Mouse (Mus musculus) layer of hippocampus, adult 2 months (tissue): ENCODE measurements around the gene Bad. TPM values are rescaled to one million over a fixed set of nuclear protein-coding genes. Genes with fewer than 3 reads are reported as not detected.
"Not testable (repeated sequence)": the region's sequence is repeated elsewhere in the genome, so short reads cannot be mapped to it uniquely, and the experiment has no call there.

Experiments
- DNase-seq, 2 experiments: peaks; one replicate each; pipeline ENCODE4 v3.0.0; 2022; ENCODE audit warnings: low spot score in 2 of 2
- H3K27ac ChIP-seq: fragments of 200-600 bp; 2 replicates; pipeline ENCODE4 v1.8.1; 2022
- H3K4me3 ChIP-seq: fragments of 200-600 bp; 2 replicates; pipeline ENCODE4 v1.8.1; 2022; ENCODE audit warnings: mild to moderate bottlenecking
- CTCF ChIP-seq: fragments of 200-600 bp; conservative IDR thresholded peaks from 2 replicates; pipeline ENCODE4 v1.8.1; 2022; ENCODE audit warnings: antibody characterized with exemption, mild to moderate bottlenecking, moderate library complexity
- long read RNA-seq, 2 experiments: library from polyadenylated mRNA; stranded (forward); transcript quantifications; one replicate each; pipeline ENCODE4 v2.0.0; 2021; ENCODE audit warnings: borderline mapping rate in 2 of 2
- total RNA-seq, 2 experiments: library from RNA; stranded (reverse); gene quantifications; 2 replicates each; pipeline ENCODE4 v1.2.3; 2021

Bad gene
- 10 to 100 TPM; 43.1 to 43.8 TPM for total RNA-seq
- long read RNA-seq, experiment 1, transcript Bad-202 (4 exons, 990 nt), result major isoform, 11 of 24 reads
- long read RNA-seq, experiment 1, partial matches to known transcripts, result 5 of 24 reads
- long read RNA-seq, experiment 1, other reads (novel, unspliced or antisense), result 4 of 24 reads
- long read RNA-seq, experiment 2, transcript Bad-201 (4 exons, 1,452 nt), result minor isoform, 6 of 42 reads
- long read RNA-seq, experiment 2, transcript Bad-202 (4 exons, 990 nt), result major isoform, 20 of 42 reads
- long read RNA-seq, experiment 2, partial matches to known transcripts, result 8 of 42 reads
- long read RNA-seq, experiment 2, other reads (novel, unspliced or antisense), result 8 of 42 reads

DNA sequence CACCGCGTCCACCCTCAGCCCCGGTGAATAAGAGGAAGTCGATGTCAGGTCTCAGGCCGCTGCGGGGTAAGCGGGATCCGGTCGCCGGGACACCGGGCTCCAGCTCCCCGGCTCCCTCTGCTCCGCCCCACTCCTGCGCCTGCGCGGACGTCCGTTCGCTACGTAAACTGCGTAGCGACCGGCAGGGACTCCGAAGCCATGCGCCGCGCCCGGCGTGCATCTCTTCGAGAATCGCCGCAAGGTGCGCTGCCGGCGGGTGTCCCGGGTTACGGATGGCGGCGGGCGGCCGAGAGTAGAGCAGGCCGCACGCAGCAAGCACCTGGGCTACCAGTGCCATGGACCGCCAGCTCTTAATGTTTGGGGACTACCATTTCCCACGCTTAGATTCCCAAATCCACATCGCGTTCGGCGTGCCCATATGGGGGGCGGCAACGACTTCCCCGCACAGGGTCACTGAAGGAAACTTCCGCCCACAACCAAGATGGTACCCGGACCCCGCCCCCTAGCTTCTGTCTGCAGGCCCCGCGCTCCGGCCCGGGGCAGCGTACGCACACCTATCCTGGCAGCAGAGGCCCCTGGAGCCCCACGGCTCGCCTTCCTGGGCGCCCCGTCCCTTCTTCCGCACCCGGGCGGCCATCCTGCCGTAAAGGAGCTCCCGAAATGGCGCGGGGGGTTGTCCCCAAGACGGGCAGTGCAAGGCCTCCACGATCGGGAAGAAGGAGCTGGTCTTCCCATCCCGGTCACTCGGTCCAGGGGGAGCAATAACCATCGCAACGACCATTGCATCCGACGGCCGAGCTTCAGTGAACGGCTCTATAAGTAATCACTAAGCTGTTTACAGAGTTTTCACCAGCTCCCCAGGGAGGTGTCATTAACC is at the start of gene Bad:
Gene Bad (plus strand): TSS at position 490 of the 877 bp plus-strand sequence.
- peak; percentile 89 to 96 for DNase-seq
- peak within 1 kb of the TSS; percentile 98 for H3K27ac ChIP-seq
- peak within 1 kb of the TSS; percentile 81 for H3K4me3 ChIP-seq
- peak; percentile 33; the same call in 1 of the 2 replicates for TF ChIP-seq CTCF

DNA sequence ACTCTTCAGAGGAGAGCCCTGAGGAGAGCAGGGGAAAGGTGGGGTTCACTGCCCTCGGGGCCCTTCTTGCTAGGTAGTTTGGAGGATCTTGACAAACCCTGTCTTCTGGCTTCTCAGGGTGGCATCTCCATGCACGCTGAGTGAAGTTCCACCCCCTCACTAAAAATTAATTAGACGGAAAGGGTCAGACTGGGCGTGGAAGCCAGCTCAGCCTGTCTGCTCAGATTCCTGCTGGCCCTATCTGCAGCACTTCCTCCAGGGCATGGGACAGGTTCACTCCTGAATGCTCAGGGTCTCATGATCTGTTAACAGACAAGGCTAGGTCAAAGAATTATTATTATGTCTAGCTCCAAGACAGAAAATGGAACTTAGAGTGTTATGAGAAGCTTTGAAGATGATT is 49.1 kb upstream of the Bad start:
- TF ChIP-seq CTCF, result no peak
- H3K4me3 ChIP-seq, result no peak overlapping the region
- H3K27ac ChIP-seq, result no peak overlapping the region
- no peak for DNase-seq

DNA sequence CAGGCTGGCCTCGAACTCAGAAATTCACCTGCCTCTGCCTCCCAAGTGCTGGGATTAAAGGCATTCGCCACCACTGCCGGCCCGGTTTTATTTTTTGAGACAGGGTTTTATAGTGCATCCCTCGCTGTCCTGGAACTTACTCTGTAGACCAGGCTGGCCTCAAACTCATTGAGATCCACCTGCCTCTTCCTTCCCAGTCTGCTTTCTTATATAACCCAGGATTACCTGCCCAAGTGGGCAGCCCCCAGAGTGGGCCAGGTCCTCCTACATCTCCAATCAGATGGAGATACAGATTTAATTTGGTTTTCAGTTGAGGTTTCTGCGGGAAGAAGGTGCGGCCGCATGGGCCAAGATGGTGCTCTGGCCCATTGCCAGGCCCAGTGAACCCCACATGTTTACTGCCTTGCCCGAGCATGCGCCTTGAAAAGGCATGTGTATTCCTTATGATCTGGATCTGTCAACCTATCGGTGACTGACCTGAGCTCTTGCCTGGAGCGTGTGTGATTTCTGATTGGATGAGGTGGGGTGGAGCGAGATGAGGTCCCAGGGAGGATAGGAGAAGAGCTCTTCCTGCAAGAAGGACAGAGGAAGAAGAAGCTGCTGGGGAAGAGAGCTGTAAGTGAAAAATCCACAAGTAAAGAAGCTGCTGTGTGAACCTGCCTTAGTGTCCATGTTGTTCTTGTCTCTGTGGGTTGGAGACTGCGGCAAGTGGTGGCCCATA is 47.8 kb upstream of the Bad start:
- DNase-seq, result no peak
- no peak overlapping the region for H3K4me3 ChIP-seq
- no peak for TF ChIP-seq CTCF
- no peak overlapping the region for H3K27ac ChIP-seq

DNA sequence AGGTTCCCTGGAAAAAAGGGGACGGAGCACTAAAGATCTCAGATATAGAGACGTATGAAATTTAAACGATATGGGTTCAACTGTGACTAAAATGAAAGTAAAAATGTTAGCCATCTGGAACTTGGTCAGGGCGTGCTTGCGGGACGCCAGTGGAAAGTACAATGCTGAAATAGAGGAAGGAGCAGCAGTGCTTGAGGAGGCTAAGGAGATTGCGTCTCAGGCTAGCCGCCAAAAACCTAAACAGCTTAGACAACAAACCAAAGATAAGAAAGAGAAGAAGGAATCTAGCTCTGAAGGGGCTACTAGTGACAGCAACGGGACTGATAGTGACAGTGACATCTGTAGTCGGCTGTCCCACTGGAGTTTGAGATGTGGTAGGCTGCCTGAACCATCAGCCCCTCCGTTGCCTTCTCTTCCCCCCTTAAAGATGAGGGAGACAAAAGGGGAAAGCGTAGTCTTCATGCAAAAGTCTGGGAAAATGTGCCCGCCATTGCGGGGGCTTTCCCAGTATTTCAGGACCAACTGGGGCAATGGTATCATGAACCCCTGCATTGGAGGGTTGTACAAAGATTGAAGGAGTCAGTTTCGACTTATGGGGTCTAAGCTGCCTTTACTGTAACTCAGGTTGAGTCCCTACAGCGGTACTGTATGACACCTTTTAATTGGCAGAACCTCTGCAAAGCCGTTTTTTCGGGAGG is 45.9 kb upstream of the Bad start:
- not testable (repeated sequence) for H3K27ac ChIP-seq, H3K4me3 ChIP-seq, DNase-seq

DNA sequence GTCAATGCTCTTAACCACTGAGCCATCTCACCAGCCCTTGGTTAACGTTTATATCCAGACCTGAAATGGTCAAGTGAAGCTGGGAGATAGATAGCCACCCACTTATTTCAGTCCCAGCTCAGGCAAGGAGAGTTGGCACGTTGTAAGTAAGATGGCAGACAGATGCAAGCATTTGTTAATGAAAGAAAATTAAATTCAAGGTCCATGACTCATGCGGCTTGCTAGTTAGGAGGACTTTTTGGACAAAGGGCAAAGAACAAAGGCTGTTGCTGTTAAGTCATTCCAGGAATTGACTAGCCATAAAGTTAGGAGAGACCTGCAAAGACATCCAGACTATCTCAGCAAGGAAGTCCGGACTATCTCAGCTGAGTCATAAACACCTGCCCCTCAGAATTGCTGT is 42.0 kb upstream of the Bad start:
- no peak for TF ChIP-seq CTCF
- DNase-seq, result no peak
- no peak overlapping the region for H3K27ac ChIP-seq
- no peak overlapping the region for H3K4me3 ChIP-seq

DNA sequence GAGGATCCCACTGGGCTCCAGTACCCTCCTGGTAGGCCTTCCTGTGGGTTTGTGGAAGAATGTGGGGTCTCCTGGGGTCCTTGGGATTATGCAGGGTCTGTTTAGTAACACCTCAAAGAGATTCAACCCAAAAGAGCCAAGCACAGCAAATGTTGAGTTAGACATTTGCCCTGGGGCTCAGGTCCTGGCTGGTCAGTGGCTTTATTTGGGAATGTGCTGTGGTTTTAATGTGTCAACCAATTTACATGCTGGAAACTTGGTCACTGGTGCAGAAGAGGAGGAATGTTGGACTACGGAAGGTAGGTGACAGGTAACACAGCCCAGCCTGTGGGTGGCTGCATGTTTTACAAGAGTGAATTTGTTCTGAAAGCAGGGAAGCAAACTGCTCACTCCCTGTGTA is 38.6 kb upstream of the Bad start:
- no peak for TF ChIP-seq CTCF
- DNase-seq, result no peak
- Histone ChIP-seq H3K27ac (no peak overlapping the region), H3K4me3 (no peak overlapping the region)

DNA sequence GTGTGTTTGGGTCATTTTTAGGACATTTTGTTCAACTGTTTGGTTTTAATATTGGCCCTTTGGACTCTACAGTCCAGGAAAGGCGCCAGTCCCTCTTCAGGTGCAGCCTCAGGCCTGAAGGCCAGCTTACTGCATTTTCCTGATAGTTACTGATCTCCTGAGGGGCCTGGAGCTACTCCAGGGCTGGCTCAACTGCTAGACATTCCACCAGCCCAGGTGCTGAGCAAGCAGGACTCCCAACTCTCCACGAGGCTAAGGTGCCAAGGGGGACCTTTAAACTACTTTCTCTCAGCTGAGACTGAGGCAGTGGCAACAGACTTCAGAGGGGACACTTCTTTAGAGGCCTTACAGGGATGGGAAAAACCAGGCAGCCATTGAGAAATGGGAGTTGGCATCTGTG is 36.8 kb upstream of the Bad start:
- Histone ChIP-seq H3K4me3 (no peak overlapping the region), H3K27ac (no peak overlapping the region)
- TF ChIP-seq CTCF, result no peak
- DNase-seq, result no peak

DNA sequence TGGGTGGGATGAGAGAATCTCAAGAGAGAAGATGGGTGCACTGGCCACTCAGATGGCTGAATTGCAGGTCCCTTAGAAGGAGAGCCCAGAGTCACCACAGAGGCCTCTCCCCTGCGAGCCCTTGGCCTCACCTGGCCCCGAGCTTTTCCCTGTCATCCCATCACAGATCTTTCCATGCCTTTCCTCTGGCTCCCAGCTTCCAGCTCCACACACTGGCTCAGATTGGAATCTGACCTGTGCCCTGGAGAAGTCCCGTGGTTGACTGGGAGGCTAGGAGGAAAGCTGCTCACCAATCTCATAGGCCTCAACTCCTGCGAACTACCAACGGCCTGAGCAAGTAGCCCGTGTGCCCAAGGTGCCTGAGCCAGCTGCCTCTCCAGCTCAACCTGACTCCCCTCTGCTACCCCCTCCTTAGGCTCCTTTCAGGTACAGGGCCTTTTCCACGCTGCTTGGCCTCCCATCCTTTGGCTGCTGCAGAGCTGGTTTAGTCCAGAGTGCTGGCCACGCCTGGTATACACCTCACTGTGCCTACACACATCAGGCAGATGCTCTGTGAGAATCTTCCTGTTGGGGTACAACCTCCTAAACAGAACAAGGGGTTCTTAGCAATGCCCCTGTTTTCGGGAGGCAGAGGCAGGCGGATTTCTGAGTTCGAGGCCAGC is 36.0 kb upstream of the Bad start:
- no peak for TF ChIP-seq CTCF
- Histone ChIP-seq H3K27ac (no peak overlapping the region), H3K4me3 (no peak overlapping the region)
- DNase-seq, result no peak

DNA sequence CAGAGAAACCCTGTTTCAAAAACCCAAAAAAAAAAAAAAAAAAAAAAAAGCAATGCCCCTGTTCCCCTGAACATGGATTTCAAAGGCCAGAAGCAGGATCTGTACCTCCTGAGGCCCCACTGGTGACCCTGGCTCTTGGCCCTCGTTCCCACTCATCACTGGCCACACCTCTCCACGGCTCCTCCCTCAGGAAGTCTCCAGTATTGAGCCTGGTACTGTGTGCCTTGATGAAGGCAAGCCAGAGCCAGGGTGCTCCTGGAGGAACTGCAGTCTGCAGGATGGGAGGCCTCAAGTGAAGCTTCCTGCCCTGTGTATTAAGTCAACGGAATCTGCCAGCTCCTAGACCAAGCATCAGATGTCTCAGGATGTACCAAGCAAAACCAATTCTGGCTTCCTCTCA is 35.5 kb upstream of the Bad start:
- Histone ChIP-seq H3K27ac (peak overlapping the region; percentile 41; the same call in 1 of the 2 replicates), H3K4me3 (no peak overlapping the region)
- TF ChIP-seq CTCF, result peak; percentile 28; the same call in 1 of the 2 replicates
- DNase-seq, result no peak

DNA sequence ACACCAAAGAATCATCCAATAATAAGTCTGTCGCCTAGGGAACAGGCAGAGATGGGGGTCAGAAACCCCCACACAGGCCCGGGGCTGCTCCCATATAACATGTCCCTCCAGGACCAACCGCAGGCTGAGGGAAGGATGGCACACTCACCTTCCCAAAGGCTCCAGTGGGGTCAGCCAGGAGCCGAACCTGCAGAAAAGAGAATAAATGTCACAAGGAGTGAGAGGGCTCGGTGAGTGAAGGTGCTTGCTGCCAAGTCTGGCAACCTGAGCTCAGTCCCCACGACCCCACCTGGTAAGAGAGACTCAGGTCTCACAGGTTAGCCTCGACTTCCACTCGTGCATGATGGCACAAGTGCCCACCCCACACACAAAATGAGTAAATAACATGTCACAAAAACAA is 34.6 kb upstream of the Bad start:
- H3K4me3 ChIP-seq, result peak overlapping the region; percentile 71; the same call in 1 of the 2 replicates
- no peak for TF ChIP-seq CTCF
- DNase-seq, result no peak
- H3K27ac ChIP-seq, result peak overlapping the region; percentile 41; the same call in 1 of the 2 replicates

DNA sequence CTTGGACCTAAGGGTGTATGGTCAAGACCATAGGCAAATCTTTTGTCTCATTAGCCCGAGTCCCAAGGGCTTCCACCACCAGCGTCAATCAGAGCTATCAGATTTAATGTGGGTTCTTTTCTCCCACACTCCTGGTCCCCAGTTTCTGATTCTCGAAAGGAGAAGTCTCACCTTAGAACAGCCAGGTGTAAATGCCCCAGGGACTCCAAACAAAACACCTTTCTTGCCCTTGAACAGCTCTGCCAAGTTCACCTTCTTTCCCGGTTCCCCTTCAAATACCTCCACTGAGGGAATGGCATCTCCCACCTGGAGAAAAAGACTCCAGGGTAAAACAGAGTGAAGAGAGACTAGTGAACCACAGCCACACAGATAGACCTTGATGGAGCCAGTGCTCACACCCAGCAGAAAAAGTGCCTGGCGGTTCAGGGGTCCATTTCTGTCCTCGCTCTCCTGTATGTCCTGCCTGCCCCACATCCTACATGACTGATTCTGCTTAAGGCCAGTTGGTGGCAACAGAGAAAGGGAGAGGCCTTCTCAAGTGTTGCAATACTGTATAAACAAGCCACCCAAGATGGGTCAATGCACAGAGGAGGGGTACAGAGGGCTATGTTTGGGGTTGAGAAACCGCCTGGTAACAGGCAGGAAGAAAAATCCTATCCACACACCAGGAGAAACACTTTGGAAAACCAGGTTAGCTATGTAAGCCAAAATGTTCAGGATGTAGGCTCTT is 33.7 kb upstream of the Bad start:
- DNase-seq, result no peak
- Histone ChIP-seq H3K27ac (peak overlapping the region; percentile 99; the same call in 1 of the 2 replicates), H3K4me3 (peak overlapping the region; percentile 71)
- no peak for TF ChIP-seq CTCF
